Mouse (Mus musculus): ENCODE measurements around the gene Tdrd3. TPM values are rescaled to one million over a fixed set of nuclear protein-coding genes. Genes with fewer than 3 reads are reported as not detected.

Tdrd3 gene
- total RNA-seq, 2 experiments from 2014 or later, result 24.9 to 25.3 TPM

GRCm38 (mm10) chr14:87446331-87446913 is 30.0 kb downstream of the Tdrd3 start:
- intact Hi-C loops (cut with DNase I), result no loop called here
- DNase-seq (ENCODE audit: low spot score), result no peak

- DNase-seq (ENCODE audit: low spot score), result no peak
- intact Hi-C loops (cut with DNase I), result loop anchor here (2.0 to 10.0 kb wide), 3 partner anchors 35 to 237 kb away; partner anchors contain the start of gene Tdrd3
These were observed 35.4 kb downstream of the Tdrd3 start for GRCm38 (mm10) chr14:87451645-87452443.

- DNase-seq (ENCODE audit: low spot score), result no peak
- intact Hi-C loops (cut with DNase I), result loop anchor here (10.0 kb wide), 1 partner anchor 241 kb away; no protein-coding TSS in a partner anchor
These were observed 39.3 kb downstream of the Tdrd3 start for GRCm38 (mm10) chr14:87455630-87456175.

- DNase-seq (ENCODE audit: low spot score), result no peak
- intact Hi-C loops (cut with DNase I), result loop anchor here (5.0 to 10.0 kb wide), 3 partner anchors 245 to 1008 kb away; no protein-coding TSS in a partner anchor
These were observed 43.3 kb downstream of the Tdrd3 start for GRCm38 (mm10) chr14:87459777-87460176.

GRCm38 (mm10) chr14:87461543-87461942 is 45.1 kb downstream of the Tdrd3 start:
- intact Hi-C loops (cut with DNase I), result loop anchor here (5.0 to 10.0 kb wide), 2 partner anchors 813 to 1006 kb away; no protein-coding TSS in a partner anchor
- no peak for DNase-seq (ENCODE audit: low spot score)

GRCm38 (mm10) chr14:87463963-87464654 is 47.7 kb downstream of the Tdrd3 start:
- intact Hi-C loops (cut with DNase I), result loop anchor here (5.0 to 10.0 kb wide), 2 partner anchors 811 to 1003 kb away; no protein-coding TSS in a partner anchor
- DNase-seq (ENCODE audit: low spot score), result no peak

GRCm38 (mm10) chr14:87464655-87465054 is 48.2 kb downstream of the Tdrd3 start:
- no peak for DNase-seq (ENCODE audit: low spot score)
- intact Hi-C loops (cut with DNase I), result loop anchor here (5.0 to 10.0 kb wide), 3 partner anchors 810 to 1518 kb away; no protein-coding TSS in a partner anchor

- DNase-seq (ENCODE audit: low spot score), result no peak
- intact Hi-C loops (cut with DNase I), result loop anchor here (5.0 to 10.0 kb wide), 2 partner anchors 807 to 1515 kb away; no protein-coding TSS in a partner anchor
These were observed 51.1 kb downstream of the Tdrd3 start for GRCm38 (mm10) chr14:87467586-87467985.

- intact Hi-C loops (cut with DNase I), result no loop called here
- DNase-seq (ENCODE audit: low spot score), result no peak
These were observed 55.1 kb downstream of the Tdrd3 start for GRCm38 (mm10) chr14:87471521-87471920.

- intact Hi-C loops (cut with DNase I), result no loop called here
- DNase-seq (ENCODE audit: low spot score), result no peak
These were observed 56.3 kb downstream of the Tdrd3 start for GRCm38 (mm10) chr14:87472782-87473181.

GRCm38 (mm10) chr14:87475721-87476359 is 59.4 kb downstream of the Tdrd3 start:
- no peak for DNase-seq (ENCODE audit: low spot score)
- intact Hi-C loops (cut with DNase I), result no loop called here

- intact Hi-C loops (cut with DNase I), result no loop called here
- DNase-seq (ENCODE audit: low spot score), result no peak
These were observed 62.0 kb downstream of the Tdrd3 start for GRCm38 (mm10) chr14:87478339-87478951.

GRCm38 (mm10) chr14:87485888-87486287 is 69.4 kb downstream of the Tdrd3 start:
- DNase-seq (ENCODE audit: low spot score), result no peak
- intact Hi-C loops (cut with DNase I), result no loop called here

- intact Hi-C loops (cut with DNase I), result no loop called here
- no peak for DNase-seq (ENCODE audit: low spot score)
These were observed 81.6 kb downstream of the Tdrd3 start for GRCm38 (mm10) chr14:87497955-87498594.

- intact Hi-C loops (cut with DNase I), result no loop called here
- no peak for DNase-seq (ENCODE audit: low spot score)
These were observed 89.5 kb downstream of the Tdrd3 start for GRCm38 (mm10) chr14:87505924-87506323.

GRCm38 (mm10) chr14:87515281-87515680 is 98.8 kb downstream of the Tdrd3 start:
- DNase-seq (ENCODE audit: low spot score), result no peak
- intact Hi-C loops (cut with DNase I), result no loop called here

GRCm38 (mm10) chr14:87517381-87517780 is 100.9 kb downstream of the Tdrd3 start:
- DNase-seq (ENCODE audit: low spot score), result no peak
- intact Hi-C loops (cut with DNase I), result no loop called here

- intact Hi-C loops (cut with DNase I), result no loop called here
- no peak for DNase-seq (ENCODE audit: low spot score)
These were observed 115.4 kb downstream of the Tdrd3 start for GRCm38 (mm10) chr14:87531847-87532246.
